Mouse (Mus musculus) myocyte (in vitro differentiated cells): ENCODE results near the gene Agap1.

Experiments
- CEBPB ChIP-seq: IDR thresholded peaks from 2 replicates; pipeline ENCODE4 v1.6.1; 2011; ENCODE audit warnings: mild to moderate bottlenecking, moderate library complexity; ENCODE audit not compliant: poor library complexity, insufficient read depth, severe bottlenecking
- TCF3 ChIP-seq: IDR thresholded peaks from one replicate; pipeline ENCODE4 v1.6.1; 2011; ENCODE audit warnings: low read depth, control low read depth; ENCODE audit not compliant: insufficient read length

DNA sequence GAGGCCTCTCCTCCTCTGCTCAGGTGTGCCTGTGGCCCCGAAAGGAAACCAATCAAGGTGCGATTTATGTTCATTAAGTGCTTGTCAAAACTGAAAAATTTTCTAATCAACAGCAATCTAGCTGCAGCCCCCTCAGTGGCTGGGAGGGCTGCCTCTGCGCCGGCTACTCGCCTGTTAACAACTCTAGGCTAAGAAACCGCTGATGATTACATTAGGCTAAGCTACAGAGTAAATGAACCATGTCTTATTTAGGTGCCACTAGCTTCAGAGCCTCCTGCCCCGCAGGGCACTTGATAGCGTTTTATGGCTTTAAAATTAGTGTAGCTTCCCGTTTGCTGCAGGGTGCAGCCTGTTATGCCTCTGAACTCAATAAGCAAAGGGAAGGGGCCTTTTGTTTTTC is 279.8 kb downstream of the Agap1 start:
- TF ChIP-seq TCF3 (no peak), CEBPB (no peak)
